Mouse (Mus musculus) E14TG2a.4 (cell line): ENCODE measurements around the gene Cog5.

ENCODE experiments used
- CTCF ChIP-seq: conservative IDR thresholded peaks from 2 replicates; pipeline ENCODE4 v1.5.1; 2014; ENCODE audit warnings: low read length
- NANOG ChIP-seq: IDR thresholded peaks from 2 replicates; pipeline ENCODE4 v1.6.1; 2014; ENCODE audit warnings: borderline replicate concordance, low read length, mixed read lengths
- POU5F1 ChIP-seq: IDR thresholded peaks from 2 replicates; pipeline ENCODE4 v1.6.1; 2014; ENCODE audit warnings: low read length, borderline replicate concordance

GRCm38 (mm10) chr12:31826476-31826875, 171.8 kb downstream of the Cog5 start:
- TF ChIP-seq POU5F1: no peak
- TF ChIP-seq CTCF: no peak
- TF ChIP-seq NANOG: no peak
